Mouse (Mus musculus) cerebellum, adult 11-12 months (tissue): ENCODE results near the gene App.
A peak's percentile ranks its signal among the peaks of the same experiment; 100 is the strongest.

ENCODE experiments used
- DNase-seq: peaks from one replicate; pipeline ENCODE4 v3.0.0; 2022

Gene App

GRCm38 (mm10) chr16:84966096-84966495 lies 207.5 kb downstream of the App start:
- DNase-seq = no peak

- no peak for DNase-seq
Measured at GRCm38 (mm10) chr16:84963960-84964359, 209.6 kb downstream of the App start.

GRCm38 (mm10) chr16:84963527-84963926 lies 210.0 kb downstream of the App start:
- no peak for DNase-seq

GRCm38 (mm10) chr16:84957253-84957652 lies 216.3 kb downstream of the App start:
- DNase-seq = no peak

- DNase-seq = no peak
Measured at GRCm38 (mm10) chr16:84956690-84957089, 216.9 kb downstream of the App start.

- no peak for DNase-seq
Measured at GRCm38 (mm10) chr16:84955840-84956239, 217.7 kb downstream of the App start.

- DNase-seq = peak; percentile 82
Measured at GRCm38 (mm10) chr16:84955204-84955839, 218.2 kb downstream of the App start.

GRCm38 (mm10) chr16:84931024-84931423 lies 242.5 kb downstream of the App start:
- no peak for DNase-seq

- no peak for DNase-seq
Measured at GRCm38 (mm10) chr16:84927827-84928226, 245.7 kb downstream of the App start.

- DNase-seq = no peak
Measured at GRCm38 (mm10) chr16:84919649-84920308, 253.8 kb downstream of the App start.

- no peak for DNase-seq
Measured at GRCm38 (mm10) chr16:84919087-84919486, 254.5 kb downstream of the App start.

- DNase-seq = no peak
Measured at GRCm38 (mm10) chr16:84916772-84917171, 256.8 kb downstream of the App start.

- DNase-seq = no peak
Measured at GRCm38 (mm10) chr16:84911477-84912165, 261.9 kb downstream of the App start.

- no peak for DNase-seq
Measured at GRCm38 (mm10) chr16:84902995-84903394, 270.6 kb downstream of the App start.
